ENCODE assay signal across 14 mouse cellular contexts in the genomic region with DNA sequence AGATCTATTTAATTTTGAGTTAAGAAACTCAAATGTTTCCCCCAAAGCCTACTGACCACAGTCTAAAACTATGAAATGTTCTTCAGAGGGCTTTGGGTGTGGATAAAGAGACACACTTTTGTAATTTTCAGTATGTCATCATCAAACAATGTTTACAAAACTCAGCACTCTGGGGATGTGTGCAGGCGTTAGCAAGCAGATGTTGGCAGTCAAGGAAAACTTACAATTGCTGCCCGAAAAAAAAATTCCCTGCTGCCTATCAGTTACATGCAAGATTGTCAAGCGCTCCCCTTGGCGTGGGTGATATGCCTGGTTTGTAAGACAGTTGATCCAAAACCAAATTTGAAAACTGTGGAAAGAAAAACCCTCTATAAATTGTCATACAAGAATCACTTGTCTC.
DNase-seq lines count a peak whose midpoint lies in the region; ATAC-seq and TF ChIP-seq lines count a peak whose summit lies in the region.
"Had no signal": no experiment of that assay in that cellular context is flagged by ENCODE, and none has a peak within 500 bp of the region (broad histone marks: within the 10 kb centered on the region; RNA-seq: fewer than 3 reads in every experiment).

No protein-coding gene starts in this region.

- no peak for TF ChIP-seq CTCF in lung, postnatal 0 days (IDR thresholded peaks at IDR 0.05)

- H3K36me3 ChIP-seq in intestine, embryonic 14.5 days (ENCODE audit: control insufficient read depth, insufficient read depth, low read length), result no peaks in the 10 kb centered on the region
- H3K36me3 ChIP-seq in intestine, embryonic 15.5 days, result no peaks in the 10 kb centered on the region
- no peaks in the 10 kb centered on the region for H3K36me3 ChIP-seq in lung, postnatal 0 days (ENCODE audit: insufficient read depth, low read length)
- H3K36me3 ChIP-seq: embryonic facial prominence, embryonic 15.5 days; hindbrain, embryonic 15.5 days; limb, embryonic 12.5 days had no signal

- H3K9ac ChIP-seq in intestine, embryonic 14.5 days (ENCODE audit: low read length), result no peak overlapping the region
- H3K9ac ChIP-seq in intestine, embryonic 15.5 days, result no peak overlapping the region
- no peak overlapping the region for H3K9ac ChIP-seq in lung, postnatal 0 days (replicated peaks; ENCODE audit: low read depth)
- H3K9ac ChIP-seq: embryonic facial prominence, embryonic 15.5 days; hindbrain, embryonic 15.5 days; limb, embryonic 12.5 days had no signal

- no peak overlapping the region for H3K4me2 ChIP-seq in intestine, embryonic 14.5 days (ENCODE audit: low read length)
- no peak overlapping the region for H3K4me2 ChIP-seq in intestine, embryonic 15.5 days (replicated peaks)
- no peak overlapping the region for H3K4me2 ChIP-seq in lung, postnatal 0 days (replicated peaks; ENCODE audit: low read depth, low read length)
- H3K4me2 ChIP-seq: embryonic facial prominence, embryonic 15.5 days; hindbrain, embryonic 15.5 days; limb, embryonic 12.5 days; midbrain, embryonic 11.5 days had no signal

- TF ChIP-seq EP300 in lung, postnatal 0 days (IDR thresholded peaks at IDR 0.05), result 0 out of 2 replicates have a peak, but pooled peaks have one; percentile 45

- no peaks in the 10 kb centered on the region for H3K27me3 ChIP-seq in intestine, embryonic 14.5 days (replicated peaks; ENCODE audit: control insufficient read depth, insufficient read depth, low read length)
- H3K27me3 ChIP-seq in intestine, embryonic 15.5 days (replicated peaks), result no peaks in the 10 kb centered on the region
- no peaks in the 10 kb centered on the region for H3K27me3 ChIP-seq in lung, postnatal 0 days (replicated peaks; ENCODE audit: insufficient read depth, low read length)
- H3K27me3 ChIP-seq: embryonic facial prominence, embryonic 15.5 days; hindbrain, embryonic 15.5 days; limb, embryonic 12.5 days had no signal

- no peak for DNase-seq in intestine, embryonic 14.5 days (ENCODE audit: low spot score)
- peak; percentile 82 for DNase-seq in NIH3T3 (ENCODE audit: low read depth)
- DNase-seq in gastrocnemius, adult 8-10 months (ENCODE audit: low spot score in 2 of 2), result peak; percentile 8 to 31
- peak; percentile 83 for DNase-seq in lung, postnatal 0 days (ENCODE audit: low spot score)
- DNase-seq in left cerebral cortex, adult 11 months (ENCODE audit: low spot score), result no peak
- no peak for DNase-seq in kidney, adult 8-10 months
- DNase-seq: cerebellum, adult 11 months had no signal

- H3K4me1 ChIP-seq in intestine, embryonic 14.5 days (replicated peaks; ENCODE audit: control insufficient read depth, insufficient read depth, low read length), result peaks cover 6% of the 10 kb centered on the region
- H3K4me1 ChIP-seq in intestine, embryonic 15.5 days (replicated peaks), result no peaks in the 10 kb centered on the region
- no peaks in the 10 kb centered on the region for H3K4me1 ChIP-seq in lung, postnatal 0 days (ENCODE audit: insufficient read depth, low read depth, low read length)

- no peak for ATAC-seq in intestine, embryonic 14.5 days (replicated peaks; ENCODE audit: low FRiP score, low TSS enrichment, low read depth)
- ATAC-seq in intestine, embryonic 15.5 days, result no peak
- peak; percentile 67 for ATAC-seq in lung, postnatal 0 days
- ATAC-seq: activated CD4-positive, CD25-positive, alpha-beta regulatory T cell, adult 4 months had no signal

- H3K9me3 ChIP-seq in intestine, embryonic 14.5 days (ENCODE audit: control insufficient read depth, low read length), result no peaks in the 10 kb centered on the region
- no peaks in the 10 kb centered on the region for H3K9me3 ChIP-seq in intestine, embryonic 15.5 days
- no peaks in the 10 kb centered on the region for H3K9me3 ChIP-seq in lung, postnatal 0 days (ENCODE audit: low read length)
- H3K9me3 ChIP-seq: embryonic facial prominence, embryonic 15.5 days; hindbrain, embryonic 15.5 days; limb, embryonic 12.5 days had no signal

- H3K4me3 ChIP-seq in intestine, embryonic 14.5 days (ENCODE audit: low read depth, low read length), result no peak overlapping the region
- no peak overlapping the region for H3K4me3 ChIP-seq in intestine, embryonic 15.5 days (replicated peaks)
- H3K4me3 ChIP-seq in lung, postnatal 0 days (ENCODE audit: low read depth, low read length), result no peak overlapping the region
- H3K4me3 ChIP-seq: embryonic facial prominence, embryonic 15.5 days; hindbrain, embryonic 15.5 days; layer of hippocampus, adult 2 months; limb, embryonic 12.5 days had no signal

- WGBS in intestine, embryonic 14.5 days, result 34% methylated on average over 4 of the region's 4 CpGs
- 31% methylated on average over 4 of the region's 4 CpGs for WGBS in intestine, embryonic 15.5 days
- WGBS in lung, postnatal 0 days, result 28% methylated on average over 4 of the region's 4 CpGs

- H3K27ac ChIP-seq in intestine, embryonic 14.5 days (ENCODE audit: low read depth), result peak overlapping the region; percentile 51; the same call in 1 of the 2 replicates
- H3K27ac ChIP-seq in intestine, embryonic 15.5 days, result no peak overlapping the region
- H3K27ac ChIP-seq in lung, postnatal 0 days (ENCODE audit: low read length), result no peak overlapping the region
- H3K27ac ChIP-seq: hindbrain, embryonic 15.5 days; layer of hippocampus, adult 2 months had no signal

Comparison
In these comparisons a context has a peak if more than half of its experiments do, and no peak if none do; other contexts are left out.
1. DNase-seq: peak in NIH3T3 (single experiment), gastrocnemius, adult 8-10 months (2 of 2) and lung, postnatal 0 days (single experiment); none in intestine, embryonic 14.5 days (single experiment), left cerebral cortex, adult 11 months (single experiment) and kidney, adult 8-10 months (0 of 2).